Mouse (Mus musculus): ENCODE measurements around the gene Polr3a.

DNA sequence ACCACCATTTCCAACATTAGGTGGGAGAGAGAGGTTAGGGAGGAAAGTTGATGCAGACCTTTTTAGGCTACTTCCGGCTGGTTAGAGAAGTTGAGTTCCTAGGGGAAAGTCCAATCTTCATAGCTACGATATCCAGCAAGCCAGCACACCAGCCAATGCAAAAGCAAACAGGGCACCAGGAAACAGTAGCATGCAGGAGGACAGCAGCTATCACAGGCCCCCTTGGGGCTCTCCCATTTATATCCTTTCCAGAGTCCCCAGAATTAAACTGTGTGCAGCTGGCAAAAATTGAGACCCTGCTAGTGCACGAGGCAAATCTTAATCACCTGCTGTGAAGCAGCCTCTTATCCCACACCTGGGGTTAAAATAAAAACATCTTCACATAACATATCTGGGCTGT is 38.3 kb upstream of the Polr3a start:
- no peak for TF ChIP-seq POLR2A (IDR thresholded peaks at IDR 0.05; ENCODE audit: low read depth, low read length)
- no peak for TF ChIP-seq CTCF (IDR thresholded peaks at IDR 0.05; ENCODE audit: borderline replicate concordance, insufficient read depth, low read length)

Measured in embryonic fibroblast, embryonic 13.5 days (primary cell).